Mouse (Mus musculus) C2C12 (cell line): Measurements from ENCODE around the gene Sdhb. TPM values are rescaled to one million over a fixed set of nuclear protein-coding genes. Genes with fewer than 3 reads are reported as not detected.

Experiments
- H3K27me3 ChIP-seq: one replicate; pipeline ENCODE4 v1.6.1; 2011; ENCODE audit not compliant: control insufficient read depth, insufficient read depth, insufficient read length
- H3K36me3 ChIP-seq: one replicate; pipeline ENCODE4 v1.6.1; 2011; ENCODE audit not compliant: control insufficient read depth, insufficient read depth
- H3K4me3 ChIP-seq: one replicate; pipeline ENCODE4 v1.5.1; 2011; ENCODE audit warnings: mild to moderate bottlenecking, control low read depth; ENCODE audit not compliant: poor library complexity, insufficient read depth, severe bottlenecking
- H3K79me2 ChIP-seq: one replicate; pipeline ENCODE4 v1.6.1; 2011; ENCODE audit not compliant: control insufficient read depth, insufficient read depth
- H3K79me3 ChIP-seq: one replicate; pipeline ENCODE4 v1.6.1; 2011; ENCODE audit warnings: low read depth, control low read depth
- H3ac ChIP-seq: one replicate; pipeline ENCODE3; 2011; ENCODE audit warnings: low read depth; ENCODE audit not compliant: control insufficient read depth, insufficient read length
- CEBPB ChIP-seq: IDR thresholded peaks from one replicate; pipeline ENCODE4 v1.6.1; 2011; ENCODE audit warnings: low read depth, mild to moderate bottlenecking, control low read depth, moderate library complexity
- CTCF ChIP-seq: IDR thresholded peaks from one replicate; pipeline ENCODE4 v1.5.1; 2011; ENCODE audit not compliant: control insufficient read depth, insufficient read depth, insufficient read length
- FOSL1 ChIP-seq: IDR thresholded peaks from one replicate; pipeline ENCODE4 v1.8.0; 2011; ENCODE audit warnings: mild to moderate bottlenecking, low read length; ENCODE audit not compliant: poor library complexity, insufficient read depth, severe bottlenecking
- MAX ChIP-seq: IDR thresholded peaks from one replicate; pipeline ENCODE4 v1.6.1; 2011; ENCODE audit warnings: mild to moderate bottlenecking, control low read depth
- MYOD1 ChIP-seq: IDR thresholded peaks from one replicate; pipeline ENCODE4 v1.6.1; 2011; ENCODE audit warnings: low read depth; ENCODE audit not compliant: control insufficient read depth, insufficient read length
- MYOG ChIP-seq: IDR thresholded peaks from one replicate; pipeline ENCODE4 v1.6.1; 2011; ENCODE audit not compliant: control insufficient read depth, insufficient read length; ENCODE audit errors: extremely low read depth
- USF1 ChIP-seq: IDR thresholded peaks from one replicate; pipeline ENCODE4 v1.6.1; 2011; ENCODE audit warnings: low read depth, mild to moderate bottlenecking, control low read depth, moderate library complexity
- polyA plus RNA-seq: library from polyadenylated mRNA; unstranded; fragments of >200 nt; fragmentation: generic; extraction: Trizol; gene quantifications from one replicate; pipeline ENCODE4 v1.2.1, GENCODE M21; 2012; ENCODE audit warnings: missing spikeins

Sdhb gene
- polyA plus RNA-seq, 1 experiment = 370 TPM

DNA sequence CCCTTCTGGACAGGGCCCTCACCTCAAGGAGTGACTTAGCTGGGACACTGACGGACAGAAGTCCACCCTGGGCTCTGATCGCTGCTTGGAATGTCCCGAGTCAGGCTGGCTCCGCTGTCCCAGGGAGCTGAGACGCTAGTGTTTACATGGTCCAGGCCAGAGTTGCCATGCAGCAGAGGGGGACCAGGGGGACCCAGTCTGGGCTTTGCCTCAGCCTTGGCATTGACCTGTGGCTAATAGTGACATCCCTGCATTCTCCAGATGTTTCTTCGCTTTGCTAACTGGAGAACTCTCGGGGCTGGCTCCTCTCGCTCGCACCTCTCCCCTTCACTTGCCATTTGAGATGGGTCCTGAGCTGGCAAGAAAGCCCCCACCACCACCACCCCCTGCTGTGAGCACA lies 32.7 kb upstream of the Sdhb start:
- Histone ChIP-seq H3K4me3 (no peak overlapping the region), H3K36me3 (no peaks in the 10 kb centered on the region), H3K27me3 (no peaks in the 10 kb centered on the region), H3ac (no peak overlapping the region), H3K79me2 (no peaks in the 10 kb centered on the region), H3K79me3 (no peaks in the 10 kb centered on the region)
- no peak for TF ChIP-seq MAX
- TF ChIP-seq CEBPB = no peak
- no peak for TF ChIP-seq MYOD1
- TF ChIP-seq FOSL1 = no peak
- TF ChIP-seq CTCF = no peak
- TF ChIP-seq MYOG = no peak
- TF ChIP-seq USF1 = no peak

DNA sequence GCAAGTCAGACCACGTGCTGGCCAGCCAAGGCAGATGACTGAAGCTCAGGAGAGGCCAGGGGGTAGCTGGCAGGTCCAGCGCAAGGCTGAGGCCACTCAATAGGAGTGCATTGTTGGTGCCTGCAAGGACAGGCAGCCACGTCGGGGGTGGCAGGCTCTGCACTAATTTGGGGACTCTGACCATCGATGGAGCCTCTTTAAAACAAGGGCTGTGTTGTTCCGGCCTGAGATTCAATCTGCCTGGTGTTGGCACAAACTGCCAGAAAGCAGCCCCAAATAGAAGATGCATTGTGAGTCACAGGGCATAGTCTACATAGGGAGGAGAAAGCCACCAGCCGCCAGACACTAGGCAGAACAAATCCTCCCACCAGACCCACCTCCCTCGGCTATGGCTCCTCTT lies 31.3 kb upstream of the Sdhb start:
- Histone ChIP-seq H3K79me3 (no peaks in the 10 kb centered on the region), H3K27me3 (no peaks in the 10 kb centered on the region), H3K4me3 (no peak overlapping the region), H3ac (no peak overlapping the region), H3K79me2 (no peaks in the 10 kb centered on the region), H3K36me3 (no peaks in the 10 kb centered on the region)
- no peak for TF ChIP-seq MYOD1
- TF ChIP-seq CTCF = no peak
- TF ChIP-seq MYOG = no peak
- no peak for TF ChIP-seq USF1
- TF ChIP-seq CEBPB = no peak
- TF ChIP-seq FOSL1 = no peak
- no peak for TF ChIP-seq MAX

DNA sequence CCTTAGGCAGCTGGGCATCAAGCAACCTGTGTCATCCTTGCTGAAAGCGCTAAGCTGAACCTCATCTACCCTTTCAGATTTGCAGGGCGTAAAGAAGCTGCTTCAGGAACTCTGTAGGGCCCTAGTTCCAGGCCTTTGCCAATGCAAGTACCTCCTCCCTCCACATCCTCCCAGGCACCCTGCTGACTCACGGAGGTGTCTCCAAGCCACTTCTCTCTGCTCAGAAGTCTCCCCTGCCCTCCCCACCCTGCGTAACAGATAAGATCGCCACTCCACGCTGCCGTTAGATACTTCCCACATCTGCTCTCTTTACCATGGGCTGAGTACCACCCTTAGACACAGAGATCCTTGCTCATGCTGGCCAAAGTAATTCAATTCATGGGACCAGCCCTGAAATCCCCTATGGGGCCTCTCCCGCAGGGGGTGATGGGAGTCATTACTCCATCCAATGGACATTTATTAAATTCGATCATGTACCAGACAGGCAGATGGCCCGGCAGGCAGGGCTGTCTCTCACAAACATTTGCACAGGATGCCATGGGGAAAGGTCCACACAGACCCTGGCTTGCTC lies 30.0 kb upstream of the Sdhb start:
- Histone ChIP-seq H3K79me2 (no peaks in the 10 kb centered on the region), H3ac (no peak overlapping the region), H3K79me3 (no peaks in the 10 kb centered on the region), H3K4me3 (no peak overlapping the region), H3K36me3 (no peaks in the 10 kb centered on the region), H3K27me3 (no peaks in the 10 kb centered on the region)
- TF ChIP-seq FOSL1 (no peak), MYOD1 (no peak), USF1 (no peak), CEBPB (no peak), MYOG (no peak), MAX (no peak), CTCF (no peak)

DNA sequence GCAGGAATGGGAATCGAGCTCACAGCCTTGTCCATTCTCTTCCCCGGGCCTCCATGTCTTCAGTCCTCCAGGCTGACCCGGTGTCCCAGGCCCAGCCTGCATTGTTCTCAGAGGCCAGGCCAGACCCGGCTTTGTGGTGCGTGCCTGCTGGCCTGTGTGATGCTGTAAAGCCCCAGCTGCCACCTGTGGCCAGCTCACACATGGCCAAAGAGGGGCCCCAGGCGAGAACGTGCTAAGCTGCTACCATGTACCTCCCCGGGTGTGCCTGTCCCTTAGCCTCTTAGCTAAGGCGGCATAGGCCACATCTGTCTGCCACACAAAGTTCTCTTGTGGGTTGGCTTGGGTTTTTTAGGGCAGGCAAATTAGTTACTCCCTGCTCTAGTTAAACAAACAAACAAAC lies 25.4 kb upstream of the Sdhb start:
- Histone ChIP-seq H3K79me3 (no peaks in the 10 kb centered on the region), H3ac (no peak overlapping the region), H3K4me3 (no peak overlapping the region), H3K27me3 (no peaks in the 10 kb centered on the region), H3K36me3 (no peaks in the 10 kb centered on the region), H3K79me2 (no peaks in the 10 kb centered on the region)
- TF ChIP-seq USF1 (no peak), CTCF (no peak), CEBPB (no peak), MAX (no peak)

GRCm38 (mm10) chr4:140944356-140944755 lies 16.6 kb upstream of the Sdhb start:
- no peaks in the 10 kb centered on the region for H3K79me2 ChIP-seq
- no peaks in the 10 kb centered on the region for H3K79me3 ChIP-seq
- no peak for TF ChIP-seq CEBPB
- TF ChIP-seq MYOG = no peak
- no peak for TF ChIP-seq MAX
- TF ChIP-seq MYOD1 = no peak
- TF ChIP-seq CTCF = no peak
- H3K27me3 ChIP-seq = no peaks in the 10 kb centered on the region
- H3K4me3 ChIP-seq = no peak overlapping the region
- H3ac ChIP-seq = no peak overlapping the region
- no peaks in the 10 kb centered on the region for H3K36me3 ChIP-seq

GRCm38 (mm10) chr4:140944961-140945442 lies 16.0 kb upstream of the Sdhb start:
- H3K79me2 ChIP-seq = no peaks in the 10 kb centered on the region
- no peaks in the 10 kb centered on the region for H3K79me3 ChIP-seq
- no peak overlapping the region for H3K4me3 ChIP-seq
- H3ac ChIP-seq = no peak overlapping the region
- H3K36me3 ChIP-seq = no peaks in the 10 kb centered on the region
- no peaks in the 10 kb centered on the region for H3K27me3 ChIP-seq
- TF ChIP-seq FOSL1 = no peak
- TF ChIP-seq MYOD1 = no peak
- no peak for TF ChIP-seq CEBPB
- no peak for TF ChIP-seq USF1
- no peak for TF ChIP-seq MYOG
- TF ChIP-seq MAX = no peak
- TF ChIP-seq CTCF = no peak
